Mouse (Mus musculus) embryonic facial prominence, embryonic 10.5 days (tissue): ENCODE results near the gene Stk24. TPM values are rescaled to one million over a fixed set of nuclear protein-coding genes. Genes with fewer than 3 reads are reported as not detected.
A peak's percentile ranks its signal among the peaks of the same experiment; 100 is the strongest.

Source experiments
- DNase-seq: peaks from one replicate; pipeline ENCODE4 v3.0.0-alpha.2; 2017; ENCODE audit warnings: low spot score
- H3K27ac ChIP-seq: fragments of 300-500 bp; sonication (generic); replicated peaks from 2 replicates; pipeline ENCODE4 v1.5.1; 2016; ENCODE audit warnings: mild to moderate bottlenecking
- H3K27me3 ChIP-seq: fragments of 300-500 bp; sonication (generic); replicated peaks from 2 replicates; pipeline ENCODE4 v1.6.1; 2016; ENCODE audit warnings: low read depth, mild to moderate bottlenecking; ENCODE audit not compliant: poor library complexity, severe bottlenecking
- H3K36me3 ChIP-seq: fragments of 300-500 bp; sonication (generic); replicated peaks from 2 replicates; pipeline ENCODE4 v1.6.1; 2016; ENCODE audit warnings: mild to moderate bottlenecking, moderate library complexity
- H3K4me1 ChIP-seq: fragments of 300-500 bp; sonication (generic); 2 replicates; pipeline ENCODE4 v1.6.1; 2016
- H3K4me3 ChIP-seq: fragments of 300-500 bp; sonication (generic); 2 replicates; pipeline ENCODE4 v1.5.1; 2016; ENCODE audit warnings: mild to moderate bottlenecking, moderate library complexity
- H3K9me3 ChIP-seq: fragments of 300-500 bp; sonication (generic); 2 replicates; pipeline ENCODE4 v1.6.1; 2016; ENCODE audit warnings: mild to moderate bottlenecking
- WGBS: fragments of 180-500 bp; shearing (Covaris S2); methylation state at CpG from one replicate; pipeline ENCODE4 v1.1.7; 2016; 5-methylcytosine and 5-hydroxymethylcytosine counted together
- polyA plus RNA-seq: library from polyadenylated mRNA; unstranded; fragments of >200 nt; fragmentation: Nextera tagmentation; extraction: Ambion mirVana; gene quantifications from 2 replicates; pipeline ENCODE4 v1.2.1, GENCODE M21; 2016

Gene Stk24
- polyA plus RNA-seq, 1 experiment from 2014 or later: 39.9 TPM

GRCm38 (mm10) chr14:121262606-121263005, 117.2 kb downstream of the Stk24 start:
- Histone ChIP-seq H3K4me1 (peaks cover 17% of the 10 kb centered on the region), H3K27me3 (no peaks in the 10 kb centered on the region), H3K4me3 (no peak overlapping the region), H3K9me3 (no peaks in the 10 kb centered on the region), H3K27ac (0 out of 2 replicates have a peak overlapping the region, but pooled peaks have one; percentile 10), H3K36me3 (peaks cover 96% of the 10 kb centered on the region)
- 76% methylated on average over 4 of the region's 4 CpGs for WGBS
- no peak for DNase-seq

- DNase-seq: no peak
- 82% methylated on average over 5 of the region's 5 CpGs for WGBS
- H3K4me3 ChIP-seq: no peak overlapping the region
- H3K27ac ChIP-seq: 0 out of 2 replicates have a peak overlapping the region, but pooled peaks have one; percentile 14
- no peaks in the 10 kb centered on the region for H3K9me3 ChIP-seq
- H3K4me1 ChIP-seq: peaks cover 13% of the 10 kb centered on the region
- peaks cover 96% of the 10 kb centered on the region for H3K36me3 ChIP-seq
- H3K27me3 ChIP-seq: no peaks in the 10 kb centered on the region
Observed at GRCm38 (mm10) chr14:121261229-121261879, 118.5 kb downstream of the Stk24 start.

- Histone ChIP-seq H3K9me3 (no peaks in the 10 kb centered on the region), H3K4me3 (no peak overlapping the region), H3K27ac (no peak overlapping the region), H3K4me1 (peaks cover 13% of the 10 kb centered on the region), H3K27me3 (no peaks in the 10 kb centered on the region), H3K36me3 (peaks cover 95% of the 10 kb centered on the region)
- DNase-seq: peak; percentile 59
- WGBS: 59% methylated on average over 7 of the region's 7 CpGs
Observed at GRCm38 (mm10) chr14:121259789-121260188, 120.0 kb downstream of the Stk24 start.

GRCm38 (mm10) chr14:121259332-121259731, 120.5 kb downstream of the Stk24 start:
- no peak for DNase-seq
- WGBS: 78% methylated on average over 11 of the region's 11 CpGs
- H3K27ac ChIP-seq: no peak overlapping the region

GRCm38 (mm10) chr14:121256896-121257295, 122.9 kb downstream of the Stk24 start:
- peaks cover 1% of the 10 kb centered on the region for H3K4me1 ChIP-seq
- DNase-seq: no peak
- peaks cover 89% of the 10 kb centered on the region for H3K36me3 ChIP-seq
- 92% methylated on average over 7 of the region's 7 CpGs for WGBS
- H3K27me3 ChIP-seq: no peaks in the 10 kb centered on the region
- no peaks in the 10 kb centered on the region for H3K9me3 ChIP-seq
- no peak overlapping the region for H3K27ac ChIP-seq
- no peak overlapping the region for H3K4me3 ChIP-seq

More at GRCm38 (mm10) chr14:121259332-121259731, 120.5 kb downstream of the Stk24 start:
- Histone ChIP-seq H3K4me3 (no peak overlapping the region), H3K27me3 (no peaks in the 10 kb centered on the region), H3K36me3 (peaks cover 95% of the 10 kb centered on the region), H3K4me1 (peaks cover 13% of the 10 kb centered on the region), H3K9me3 (no peaks in the 10 kb centered on the region)

- DNase-seq: no peak
- H3K36me3 ChIP-seq: peaks cover 84% of the 10 kb centered on the region
- no peak overlapping the region for H3K4me3 ChIP-seq
- no peak overlapping the region for H3K27ac ChIP-seq
- H3K27me3 ChIP-seq: no peaks in the 10 kb centered on the region
- 90% methylated on average over 13 of the region's 13 CpGs for WGBS
- H3K4me1 ChIP-seq: no peaks in the 10 kb centered on the region
- H3K9me3 ChIP-seq: no peaks in the 10 kb centered on the region
Observed at GRCm38 (mm10) chr14:121255469-121255868, 124.3 kb downstream of the Stk24 start.

- Histone ChIP-seq H3K36me3 (peaks cover 84% of the 10 kb centered on the region), H3K27me3 (no peaks in the 10 kb centered on the region), H3K27ac (no peak overlapping the region), H3K4me1 (no peaks in the 10 kb centered on the region), H3K4me3 (no peak overlapping the region), H3K9me3 (no peaks in the 10 kb centered on the region)
- no peak for DNase-seq
- 88% methylated on average over 10 of the region's 10 CpGs for WGBS
Observed at GRCm38 (mm10) chr14:121254869-121255268, 124.9 kb downstream of the Stk24 start.

- 88% methylated on average over 10 of the region's 10 CpGs for WGBS
- H3K27ac ChIP-seq: no peak overlapping the region
- H3K36me3 ChIP-seq: peaks cover 76% of the 10 kb centered on the region
- H3K27me3 ChIP-seq: no peaks in the 10 kb centered on the region
- no peak for DNase-seq
- peaks cover 22% of the 10 kb centered on the region for H3K4me1 ChIP-seq
- no peak overlapping the region for H3K4me3 ChIP-seq
- H3K9me3 ChIP-seq: no peaks in the 10 kb centered on the region
Observed at GRCm38 (mm10) chr14:121252542-121252941, 127.3 kb downstream of the Stk24 start.

GRCm38 (mm10) chr14:121251708-121252107, 128.1 kb downstream of the Stk24 start:
- Histone ChIP-seq H3K4me3 (no peak overlapping the region), H3K9me3 (no peaks in the 10 kb centered on the region), H3K4me1 (peaks cover 30% of the 10 kb centered on the region), H3K27ac (no peak overlapping the region), H3K36me3 (peaks cover 67% of the 10 kb centered on the region), H3K27me3 (no peaks in the 10 kb centered on the region)
- no peak for DNase-seq
- WGBS: 79% methylated on average over 4 of the region's 4 CpGs

- 89% methylated on average over 5 of the region's 5 CpGs for WGBS
- H3K4me3 ChIP-seq: no peak overlapping the region
Observed at GRCm38 (mm10) chr14:121251099-121251498, 128.7 kb downstream of the Stk24 start.

GRCm38 (mm10) chr14:121248346-121248745, 131.5 kb downstream of the Stk24 start:
- Histone ChIP-seq H3K27me3 (no peaks in the 10 kb centered on the region), H3K27ac (peak overlapping the region; percentile 75), H3K36me3 (peaks cover 63% of the 10 kb centered on the region), H3K4me3 (no peak overlapping the region), H3K4me1 (peaks cover 40% of the 10 kb centered on the region), H3K9me3 (no peaks in the 10 kb centered on the region)
- no peak for DNase-seq
- WGBS: 82% methylated on average over 5 of the region's 5 CpGs

More at GRCm38 (mm10) chr14:121251099-121251498, 128.7 kb downstream of the Stk24 start:
- no peak for DNase-seq
- no peaks in the 10 kb centered on the region for H3K9me3 ChIP-seq
- H3K27ac ChIP-seq: no peak overlapping the region
- no peaks in the 10 kb centered on the region for H3K27me3 ChIP-seq
- peaks cover 36% of the 10 kb centered on the region for H3K4me1 ChIP-seq
- H3K36me3 ChIP-seq: peaks cover 63% of the 10 kb centered on the region

GRCm38 (mm10) chr14:121247287-121247686, 132.5 kb downstream of the Stk24 start:
- Histone ChIP-seq H3K9me3 (no peaks in the 10 kb centered on the region), H3K27ac (peak overlapping the region; percentile 78), H3K27me3 (no peaks in the 10 kb centered on the region), H3K36me3 (peaks cover 63% of the 10 kb centered on the region), H3K4me1 (peaks cover 40% of the 10 kb centered on the region), H3K4me3 (no peak overlapping the region)
- DNase-seq: peak; percentile 48
- 42% methylated on average over 7 of the region's 7 CpGs for WGBS

GRCm38 (mm10) chr14:121246048-121246731, 133.6 kb downstream of the Stk24 start:
- Histone ChIP-seq H3K36me3 (peaks cover 69% of the 10 kb centered on the region), H3K27me3 (no peaks in the 10 kb centered on the region), H3K27ac (peak overlapping the region; percentile 78; the same call in 1 of the 2 replicates), H3K4me3 (no peak overlapping the region), H3K4me1 (peaks cover 40% of the 10 kb centered on the region), H3K9me3 (no peaks in the 10 kb centered on the region)
- DNase-seq: no peak
- WGBS: 82% methylated on average over 14 of the region's 14 CpGs
